Mouse (Mus musculus) liver, embryonic 11.5 days (tissue): ENCODE measurements around the gene Rundc1. TPM values are rescaled to one million over a fixed set of nuclear protein-coding genes. Genes with fewer than 3 reads are reported as not detected.

ENCODE experiments used
- ATAC-seq: fragments of 200-750 bp; cut with Nextera tagmentation; replicated peaks from 2 replicates; pipeline ENCODE4 v1.8.0; 2017; ENCODE audit warnings: moderate number of reproducible peaks, mild to moderate bottlenecking, moderate TSS enrichment, moderate library complexity; ENCODE audit not compliant: low FRiP score
- DNase-seq: peaks from one replicate; pipeline ENCODE4 v3.0.0-alpha.2; 2017; ENCODE audit warnings: low spot score
- H3K27ac ChIP-seq: fragments of 300-500 bp; sonication (generic); 2 replicates; pipeline ENCODE4 v1.5.1; 2014; ENCODE audit warnings: mild to moderate bottlenecking, low read depth, low read length, control low read depth
- H3K27me3 ChIP-seq: fragments of 300-500 bp; sonication (generic); replicated peaks from 2 replicates; pipeline ENCODE4 v1.6.1; 2014; ENCODE audit warnings: low read length, mixed read lengths; ENCODE audit not compliant: control insufficient read depth, insufficient read depth
- H3K36me3 ChIP-seq: fragments of 300-500 bp; sonication (generic); 2 replicates; pipeline ENCODE4 v1.6.1; 2014; ENCODE audit warnings: mild to moderate bottlenecking, low read length, moderate library complexity, mixed read lengths; ENCODE audit not compliant: control insufficient read depth, insufficient read depth
- H3K4me1 ChIP-seq: fragments of 300-500 bp; sonication (generic); replicated peaks from 2 replicates; pipeline ENCODE4 v1.6.1; 2014; ENCODE audit warnings: low read length, mixed read lengths; ENCODE audit not compliant: control insufficient read depth, insufficient read depth
- H3K4me2 ChIP-seq: fragments of 300-500 bp; sonication (generic); 2 replicates; pipeline ENCODE4 v1.6.1; 2014; ENCODE audit warnings: mild to moderate bottlenecking, control low read depth, moderate library complexity
- H3K4me3 ChIP-seq: fragments of 300-500 bp; sonication (generic); 2 replicates; pipeline ENCODE4 v1.5.1; 2014; ENCODE audit warnings: low read depth, low read length, control low read depth
- H3K9ac ChIP-seq: fragments of 300-500 bp; sonication (generic); 2 replicates; pipeline ENCODE4 v1.6.1; 2014; ENCODE audit warnings: low read depth, low read length, control low read depth
- H3K9me3 ChIP-seq: fragments of 300-500 bp; sonication (generic); 2 replicates; pipeline ENCODE4 v1.6.1; 2016; ENCODE audit warnings: low read length, inconsistent platforms, mixed read lengths; ENCODE audit not compliant: control insufficient read depth
- WGBS: fragments of 180-500 bp; shearing (Covaris S2); extraction: QIAGEN DNeasy Blood & Tissue Kit; methylation state at CpG from one replicate; pipeline ENCODE4 v1.1.7; 2014; 5-methylcytosine and 5-hydroxymethylcytosine counted together
- polyA plus RNA-seq: library from polyadenylated mRNA; unstranded; fragments of >200 nt; fragmentation: Nextera tagmentation; extraction: Ambion mirVana; gene quantifications from 2 replicates; pipeline ENCODE4 v1.2.1, GENCODE M21; 2014

Rundc1 gene
- polyA plus RNA-seq, 1 experiment from 2014 or later, result 13.4 TPM

- H3K36me3 ChIP-seq, result 0 out of 2 replicates have a peak, but pooled peaks cover 2% of the 10 kb centered on the region
- H3K4me2 ChIP-seq, result no peak overlapping the region
- H3K4me3 ChIP-seq, result no peak overlapping the region
- no peak overlapping the region for H3K9ac ChIP-seq
- 67% methylated on average over 6 of the region's 6 CpGs for WGBS
- H3K4me1 ChIP-seq, result peaks cover 5% of the 10 kb centered on the region
- no peak for ATAC-seq
- H3K9me3 ChIP-seq, result no peaks in the 10 kb centered on the region
- no peaks in the 10 kb centered on the region for H3K27me3 ChIP-seq
- no peak for DNase-seq
- no peak overlapping the region for H3K27ac ChIP-seq
Measured at GRCm38 (mm10) chr11:101418991-101419390, 5.9 kb upstream of the Rundc1 start.

- H3K4me3 ChIP-seq, result no peak overlapping the region
- WGBS, result 33% methylated on average over 3 of the region's 3 CpGs
- no peak overlapping the region for H3K9ac ChIP-seq
Measured at GRCm38 (mm10) chr11:101419610-101420009, 5.3 kb upstream of the Rundc1 start.

GRCm38 (mm10) chr11:101420148-101420547, 4.7 kb upstream of the Rundc1 start:
- no peaks in the 10 kb centered on the region for H3K27me3 ChIP-seq
- H3K4me2 ChIP-seq, result no peak overlapping the region
- peak overlapping the region; percentile 20; the same call in 1 of the 2 replicates for H3K9ac ChIP-seq
- H3K4me3 ChIP-seq, result no peak overlapping the region
- no peaks in the 10 kb centered on the region for H3K36me3 ChIP-seq
- H3K9me3 ChIP-seq, result no peaks in the 10 kb centered on the region
- DNase-seq (no peak), ATAC-seq (no peak)
- no peak overlapping the region for H3K27ac ChIP-seq
- WGBS, result 78% methylated on average over 5 of the region's 5 CpGs
- H3K4me1 ChIP-seq, result peaks cover 11% of the 10 kb centered on the region

More at GRCm38 (mm10) chr11:101419610-101420009, 5.3 kb upstream of the Rundc1 start:
- H3K27me3 ChIP-seq, result no peaks in the 10 kb centered on the region
- peaks cover 10% of the 10 kb centered on the region for H3K4me1 ChIP-seq
- H3K4me2 ChIP-seq, result no peak overlapping the region
- no peaks in the 10 kb centered on the region for H3K9me3 ChIP-seq
- DNase-seq (no peak), ATAC-seq (no peak)
- H3K36me3 ChIP-seq, result no peaks in the 10 kb centered on the region
- H3K27ac ChIP-seq, result no peak overlapping the region

GRCm38 (mm10) chr11:101424105-101424851, 607 bp upstream of the Rundc1 start, which contains the start of gene Gm27029:
Gene Gm27029, minus strand, starts transcription at chr11:101424796.
- Histone ChIP-seq H3K4me3 (peak within 1 kb of the TSS; percentile 81), H3K36me3 (no peaks in the 10 kb centered on the region; the same call in 1 of the 2 replicates), H3K4me1 (peaks cover 22% of the 10 kb centered on the region), H3K9ac (peak within 1 kb of the TSS; percentile 72), H3K27ac (peak within 1 kb of the TSS; percentile 23; the same call in 1 of the 2 replicates), H3K4me2 (peak within 1 kb of the TSS; percentile 91), H3K9me3 (no peaks in the 10 kb centered on the region), H3K27me3 (no peaks in the 10 kb centered on the region)
- DNase-seq (peak; percentile 56), ATAC-seq (no peak)
- WGBS, result 7% methylated on average over 23 of the region's 23 CpGs

- 52% methylated on average over 8 of the region's 8 CpGs for WGBS
- ATAC-seq (no peak), DNase-seq (no peak)
- peak overlapping the region; percentile 72; the same call in 1 of the 2 replicates for H3K9ac ChIP-seq
- H3K4me1 ChIP-seq, result peaks cover 22% of the 10 kb centered on the region
- H3K27ac ChIP-seq, result no peak overlapping the region
- no peaks in the 10 kb centered on the region for H3K27me3 ChIP-seq
- peak overlapping the region; percentile 91 for H3K4me2 ChIP-seq
- peak overlapping the region; percentile 81 for H3K4me3 ChIP-seq
- peaks cover 11% of the 10 kb centered on the region for H3K36me3 ChIP-seq
- H3K9me3 ChIP-seq, result no peaks in the 10 kb centered on the region
Measured at GRCm38 (mm10) chr11:101426165-101426564, 1.3 kb downstream of the Rundc1 start.

- peaks cover 27% of the 10 kb centered on the region for H3K36me3 ChIP-seq
- H3K4me3 ChIP-seq, result no peak overlapping the region
- no peaks in the 10 kb centered on the region for H3K27me3 ChIP-seq
- H3K4me2 ChIP-seq, result no peak overlapping the region
- no peak overlapping the region for H3K27ac ChIP-seq
- WGBS, result 90% methylated on average over 9 of the region's 9 CpGs
- H3K9ac ChIP-seq, result no peak overlapping the region
- peaks cover 5% of the 10 kb centered on the region for H3K4me1 ChIP-seq
- H3K9me3 ChIP-seq, result no peaks in the 10 kb centered on the region
- ATAC-seq, result no peak
- no peak for DNase-seq
Measured at GRCm38 (mm10) chr11:101431327-101431726, 6.4 kb downstream of the Rundc1 start.

GRCm38 (mm10) chr11:101433396-101433795, 8.5 kb downstream of the Rundc1 start:
- 87% methylated on average over 13 of the region's 13 CpGs for WGBS
- Histone ChIP-seq H3K9me3 (no peaks in the 10 kb centered on the region), H3K36me3 (peaks cover 27% of the 10 kb centered on the region), H3K4me1 (no peaks in the 10 kb centered on the region), H3K9ac (no peak overlapping the region), H3K4me3 (no peak overlapping the region), H3K27ac (no peak overlapping the region), H3K4me2 (no peak overlapping the region), H3K27me3 (no peaks in the 10 kb centered on the region)
- no peak for ATAC-seq
- DNase-seq, result no peak

GRCm38 (mm10) chr11:101435831-101436230, 10.9 kb downstream of the Rundc1 start:
- Histone ChIP-seq H3K4me1 (no peaks in the 10 kb centered on the region), H3K9me3 (no peaks in the 10 kb centered on the region), H3K4me2 (no peak overlapping the region), H3K27ac (no peak overlapping the region), H3K27me3 (no peaks in the 10 kb centered on the region), H3K4me3 (no peak overlapping the region), H3K9ac (no peak overlapping the region), H3K36me3 (peaks cover 18% of the 10 kb centered on the region)
- ATAC-seq (peak; percentile 31; the same call in 1 of the 2 replicates), DNase-seq (no peak)
- 66% methylated on average over 4 of the region's 4 CpGs for WGBS

GRCm38 (mm10) chr11:101436916-101437315, 12.0 kb downstream of the Rundc1 start:
- DNase-seq (no peak), ATAC-seq (no peak)
- Histone ChIP-seq H3K9ac (no peak overlapping the region), H3K4me1 (no peaks in the 10 kb centered on the region), H3K4me2 (no peak overlapping the region), H3K27ac (no peak overlapping the region), H3K4me3 (no peak overlapping the region), H3K9me3 (no peaks in the 10 kb centered on the region), H3K27me3 (no peaks in the 10 kb centered on the region), H3K36me3 (peaks cover 11% of the 10 kb centered on the region)
- WGBS, result 89% methylated on average over 4 of the region's 4 CpGs
